Mouse (Mus musculus): ENCODE data around the gene Osbp2.

DNA sequence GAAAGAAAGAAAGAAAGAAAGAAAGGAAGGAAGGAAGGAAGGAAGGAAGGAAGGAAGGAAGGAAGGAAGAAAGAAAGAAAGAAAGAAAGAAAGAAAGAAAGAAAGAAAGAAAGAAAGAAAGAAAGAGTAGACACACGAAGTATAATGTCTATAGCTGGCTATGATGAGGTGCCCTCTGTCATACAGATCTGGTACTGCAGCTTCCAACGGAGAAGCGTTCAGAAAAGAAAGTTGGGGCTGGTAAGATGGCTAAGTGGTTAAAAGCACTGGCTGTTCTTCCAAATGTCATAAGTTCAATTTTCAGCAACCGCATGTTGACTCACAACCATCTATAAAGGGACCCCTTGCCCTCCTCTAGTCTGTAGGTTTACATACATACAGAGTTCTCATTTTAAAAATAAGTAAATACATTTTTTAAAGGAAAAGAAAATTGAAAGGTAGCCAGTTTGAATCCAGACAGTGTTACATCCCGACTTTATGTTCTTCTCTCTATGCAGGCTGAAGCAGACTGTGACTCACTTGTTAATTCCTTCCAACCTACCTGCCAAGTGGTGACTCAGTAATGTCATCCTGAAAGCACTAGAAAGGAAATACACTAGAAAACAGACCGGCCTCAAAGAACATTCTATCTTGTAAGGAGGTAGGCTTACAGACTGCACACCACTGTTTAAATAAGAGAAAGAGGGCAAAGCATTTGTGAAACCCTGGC lies 31.4 kb downstream of the Osbp2 start:
- TF ChIP-seq GATA1 (IDR thresholded peaks at IDR 0.05; ENCODE audit: low read length) (no peak), TAL1 (IDR thresholded peaks at IDR 0.05; ENCODE audit: low read length) (no peak)
